Mouse (Mus musculus) ES-E14 (cell line): ENCODE data around the gene Heatr4.

Experiments used
- CHD2 ChIP-seq: IDR thresholded peaks from 2 replicates; pipeline ENCODE4 v1.6.1; 2014; ENCODE audit warnings: mild to moderate bottlenecking, low read depth, low read length, inconsistent platforms
- HCFC1 ChIP-seq: IDR thresholded peaks from 2 replicates; pipeline ENCODE4 v1.6.1; 2012; ENCODE audit warnings: low read length, inconsistent platforms, borderline replicate concordance; ENCODE audit not compliant: insufficient read depth
- ZC3H11A ChIP-seq: IDR thresholded peaks from 2 replicates; pipeline ENCODE4 v1.6.1; 2012; ENCODE audit warnings: low read depth, mild to moderate bottlenecking, inconsistent platforms, low read length, borderline replicate concordance

DNA sequence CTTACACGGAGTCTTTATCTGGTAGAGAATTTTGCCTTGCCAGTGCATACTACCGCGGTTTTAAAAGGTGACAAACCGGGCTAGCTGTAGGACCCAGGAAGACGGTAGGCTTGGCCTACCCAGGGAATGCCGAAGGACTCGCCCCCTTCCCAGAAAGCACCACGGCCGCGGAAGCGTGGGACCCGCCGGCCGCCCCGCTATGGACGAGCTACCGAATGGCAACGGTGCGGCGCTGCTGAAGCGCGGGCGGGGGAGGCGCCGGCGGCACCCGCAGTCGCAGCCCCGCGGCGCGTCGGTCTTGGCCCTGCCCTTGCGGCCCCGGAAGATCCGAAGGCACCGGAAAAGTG is 34.2 kb downstream of the Heatr4 start, which contains the start of gene Riox1:
- TF ChIP-seq ZC3H11A (no peak), CHD2 (no peak), HCFC1 (no peak; the same call in 1 of the 2 replicates)
